Mouse (Mus musculus) lung, postnatal 14 days (tissue): ENCODE data around the gene Deaf1.

ENCODE experiments used
- DNase-seq: peaks from one replicate; pipeline ENCODE4 v3.0.0; 2021

Deaf1 gene

GRCm38 (mm10) chr7:141338576-141339131 is 11.2 kb upstream of the Deaf1 start, which contains the start of gene Eps8l2:
TSS of gene Eps8l2 (plus strand) at chr7:141338880.
- DNase-seq: peak; percentile 74

GRCm38 (mm10) chr7:141337716-141338416 is 10.4 kb upstream of the Deaf1 start:
- DNase-seq: no peak

- DNase-seq: no peak
These were observed 8.8 kb upstream of the Deaf1 start for GRCm38 (mm10) chr7:141336296-141336695.

- no peak for DNase-seq
These were observed 8.2 kb upstream of the Deaf1 start for GRCm38 (mm10) chr7:141335682-141336081.

- no peak for DNase-seq
These were observed 7.6 kb upstream of the Deaf1 start for GRCm38 (mm10) chr7:141335044-141335579.

GRCm38 (mm10) chr7:141331990-141332389 is 4.5 kb upstream of the Deaf1 start:
- DNase-seq: no peak

GRCm38 (mm10) chr7:141330706-141331105 is 3.2 kb upstream of the Deaf1 start:
- DNase-seq: no peak

GRCm38 (mm10) chr7:141328373-141328990 is 992 bp upstream of the Deaf1 start:
- no peak for DNase-seq

- peak; percentile 33 for DNase-seq
These were observed 694 bp downstream of the Deaf1 start for GRCm38 (mm10) chr7:141326546-141327446.

- DNase-seq: no peak
These were observed 2.8 kb downstream of the Deaf1 start for GRCm38 (mm10) chr7:141324686-141325085.

- no peak for DNase-seq
These were observed 8.0 kb downstream of the Deaf1 start for GRCm38 (mm10) chr7:141319446-141319845.

GRCm38 (mm10) chr7:141317619-141318132 is 9.8 kb downstream of the Deaf1 start:
- DNase-seq: no peak

GRCm38 (mm10) chr7:141315974-141316373 is 11.5 kb downstream of the Deaf1 start:
- DNase-seq: peak; percentile 37

GRCm38 (mm10) chr7:141315076-141315475 is 12.4 kb downstream of the Deaf1 start:
- no peak for DNase-seq

GRCm38 (mm10) chr7:141314416-141314815 is 13.1 kb downstream of the Deaf1 start:
- DNase-seq: no peak

- DNase-seq: no peak
These were observed 23.0 kb downstream of the Deaf1 start for GRCm38 (mm10) chr7:141304537-141304936.

GRCm38 (mm10) chr7:141302702-141303268 is 24.7 kb downstream of the Deaf1 start:
- DNase-seq: no peak

- no peak for DNase-seq
These were observed 26.1 kb downstream of the Deaf1 start for GRCm38 (mm10) chr7:141301386-141301785.

- no peak for DNase-seq
These were observed 28.3 kb downstream of the Deaf1 start for GRCm38 (mm10) chr7:141299175-141299574.

- no peak for DNase-seq
These were observed 29.4 kb downstream of the Deaf1 start for GRCm38 (mm10) chr7:141297926-141298650.

- no peak for DNase-seq
These were observed 33.0 kb downstream of the Deaf1 start for GRCm38 (mm10) chr7:141294479-141294878.
